Mouse (Mus musculus) gastrocnemius, postnatal 25 days (tissue): ENCODE results near the gene Thrb. TPM values are rescaled to one million over a fixed set of nuclear protein-coding genes. Genes with fewer than 3 reads are reported as not detected.
"Not testable (repeated sequence)": the region's sequence is repeated elsewhere in the genome, so short reads cannot be mapped to it uniquely, and the experiment has no call there.

ENCODE experiments used
- DNase-seq: peaks from one replicate; pipeline ENCODE4 v3.0.0; 2022
- total RNA-seq, 2 experiments: library from RNA; stranded (reverse); gene quantifications; 1 replicate in 1 of 2; 2 replicates in 1 of 2; pipeline ENCODE4 v1.2.3; 2021

Gene Thrb
- total RNA-seq, 2 experiments from 2014 or later: 12.3 to 19.2 TPM

DNA sequence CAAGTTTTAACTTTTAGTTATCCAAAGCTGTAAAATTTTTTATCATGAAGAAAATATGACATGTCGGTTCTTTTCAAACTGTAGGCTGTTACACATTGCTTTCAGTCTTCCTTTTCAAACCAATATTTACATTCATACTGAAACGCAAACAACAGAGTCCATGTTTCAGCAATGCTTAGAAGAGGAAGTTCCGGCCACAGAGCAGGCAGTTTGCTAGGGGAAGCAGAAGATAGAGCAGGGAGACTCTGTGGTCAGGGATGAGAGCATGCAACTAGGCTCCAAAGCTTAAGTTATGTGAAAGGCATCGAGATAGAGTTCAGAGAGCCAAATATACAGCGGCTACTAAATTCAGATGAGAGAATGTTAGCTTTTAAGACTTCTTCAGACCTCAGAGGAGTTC, 219.4 kb downstream of the Thrb start:
- DNase-seq: no peak

DNA sequence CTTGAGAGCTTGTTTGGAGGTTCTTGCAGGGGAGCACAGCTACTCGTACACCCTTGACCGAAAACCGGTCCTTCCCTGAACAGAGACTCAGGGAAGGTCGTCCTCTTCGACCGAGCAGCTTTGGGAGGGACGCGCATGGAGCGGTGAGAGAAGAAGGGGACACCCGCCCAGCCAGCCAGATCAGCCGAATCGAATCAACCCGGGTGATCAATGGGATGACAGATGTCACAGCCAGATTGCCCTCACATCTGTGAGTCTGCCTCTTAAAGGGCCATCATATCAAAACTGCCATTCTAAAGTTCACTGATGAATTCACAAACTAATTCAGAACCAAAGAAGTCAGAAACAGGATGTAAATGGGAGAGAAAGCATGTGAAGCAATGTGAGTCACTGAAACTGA, 224.8 kb downstream of the Thrb start:
- DNase-seq: no peak

DNA sequence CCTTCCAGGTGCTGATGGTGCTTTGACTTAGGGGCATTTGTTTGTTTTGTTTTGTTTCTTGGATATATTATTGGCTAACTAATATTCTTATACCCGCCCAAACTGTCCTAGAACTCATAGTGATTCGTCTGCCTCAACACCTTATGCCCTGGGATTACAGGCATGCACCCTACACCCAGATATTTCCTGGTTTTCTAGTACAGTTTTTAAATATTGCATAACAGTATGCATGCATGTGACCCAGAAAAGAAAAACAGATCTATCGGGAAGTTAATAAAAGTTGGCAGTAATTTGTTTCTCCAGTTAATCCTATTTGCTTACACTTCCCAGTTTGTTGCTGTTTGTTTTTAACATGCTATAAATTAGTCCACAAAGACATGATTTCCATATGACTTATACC, 225.3 kb downstream of the Thrb start:
- DNase-seq: no peak

DNA sequence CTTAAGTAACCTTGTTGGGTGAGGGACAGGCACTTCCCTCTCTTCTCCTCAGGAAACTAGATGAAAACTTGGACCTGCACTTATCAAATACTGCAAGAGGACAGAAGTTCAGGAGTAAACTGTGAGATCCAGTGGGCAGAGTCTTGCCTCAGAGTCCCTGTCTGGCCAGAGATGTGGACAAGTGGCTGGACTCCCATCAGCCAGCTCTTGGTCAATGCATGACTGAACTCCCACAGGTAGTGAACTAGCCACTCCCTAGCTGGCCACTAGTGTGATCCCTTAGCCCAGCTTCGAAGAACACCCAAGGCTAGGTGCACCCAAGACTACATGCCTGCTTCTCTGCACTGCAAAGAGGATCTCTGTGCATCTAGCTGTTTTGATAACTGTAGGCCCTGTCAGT, 234.7 kb downstream of the Thrb start:
- no peak for DNase-seq

DNA sequence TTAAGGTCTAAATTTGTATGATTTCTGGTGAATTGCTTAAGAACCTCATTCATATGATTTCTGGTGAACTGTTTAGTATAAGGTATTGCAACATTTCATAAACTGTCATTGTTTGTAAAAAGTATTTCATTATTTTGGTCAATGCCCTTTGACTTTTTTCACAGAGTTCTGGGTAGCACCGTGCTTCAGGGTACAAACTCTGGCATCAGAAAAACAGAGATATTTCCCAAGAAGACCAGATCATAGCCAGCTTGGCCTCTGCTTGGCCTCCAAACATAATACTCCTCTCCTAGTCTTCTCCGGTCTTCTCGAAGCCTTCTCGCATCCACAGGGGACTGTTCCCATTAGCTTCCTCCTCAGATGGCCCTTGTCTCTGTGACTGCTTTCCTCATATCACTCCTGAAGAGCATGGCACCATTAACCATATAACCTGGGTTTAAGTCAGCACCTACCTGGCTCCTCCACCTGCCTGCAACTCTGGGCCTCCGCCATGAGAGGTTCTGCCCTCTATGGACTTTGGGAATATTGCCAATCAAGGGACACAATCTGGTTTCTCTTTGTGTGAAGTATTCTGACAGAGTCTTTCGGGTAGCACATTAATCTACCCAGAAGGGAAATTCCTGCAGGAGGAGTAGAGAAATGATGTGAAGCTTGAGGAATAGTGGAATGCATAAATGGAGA, 239.8 kb downstream of the Thrb start:
- no peak for DNase-seq

DNA sequence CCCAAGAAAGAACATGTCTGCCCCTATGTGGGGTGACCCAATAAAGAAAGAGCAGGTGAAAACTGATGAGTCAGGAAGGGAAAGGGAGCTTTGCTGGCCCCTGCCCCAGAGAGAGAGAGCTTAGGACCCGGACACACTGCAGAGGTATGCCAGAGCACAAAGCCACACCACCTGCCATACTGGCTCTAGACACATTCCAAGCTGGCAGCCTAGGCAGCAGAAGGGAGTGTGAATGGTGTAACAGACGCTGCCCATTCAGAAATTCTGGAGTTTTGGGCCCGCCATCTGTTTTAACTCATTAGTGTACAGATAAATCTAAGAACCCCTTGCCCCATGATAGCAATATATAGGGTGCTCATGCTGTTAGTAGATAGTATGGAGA, 240.3 kb downstream of the Thrb start:
- no peak for DNase-seq

DNA sequence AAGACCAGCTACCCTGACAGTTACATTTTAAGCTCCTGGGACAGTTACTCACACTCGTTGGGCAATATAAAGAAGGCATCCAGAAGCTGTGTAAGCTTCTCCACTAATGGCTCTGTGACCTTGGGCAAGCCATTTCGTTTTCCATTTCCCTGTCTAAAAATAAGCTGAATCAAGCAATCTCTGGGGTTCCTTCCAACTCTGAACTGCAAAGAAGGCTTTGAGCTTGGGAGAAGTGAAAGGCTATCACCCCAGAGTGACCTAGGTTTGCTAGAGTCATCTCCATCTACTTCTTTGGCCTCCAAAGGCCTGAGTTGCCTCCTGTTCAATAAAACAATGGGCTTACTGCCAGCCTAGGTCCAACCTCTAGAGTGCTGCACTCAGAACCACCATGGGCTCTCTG, 242.4 kb downstream of the Thrb start:
- no peak for DNase-seq

DNA sequence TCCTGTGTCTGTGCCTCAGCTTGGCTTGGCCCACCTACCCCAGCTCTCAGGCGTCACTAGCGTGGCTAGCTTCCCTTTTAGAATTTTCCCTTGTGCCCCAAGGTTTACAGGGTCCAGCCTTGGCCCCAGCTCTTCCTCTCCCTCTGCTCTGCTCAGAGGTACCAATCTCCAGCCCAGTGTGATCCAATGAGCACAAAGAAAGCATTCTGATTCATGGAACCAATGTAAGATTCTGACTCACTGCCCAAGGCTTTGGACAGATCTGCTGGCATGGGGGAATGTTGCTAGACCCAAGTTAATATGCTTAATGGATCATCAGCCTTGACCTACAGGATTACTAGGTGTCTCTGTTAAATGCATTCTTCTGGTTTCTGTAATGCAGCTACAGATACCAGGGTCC, 243.1 kb downstream of the Thrb start:
- DNase-seq: no peak

DNA sequence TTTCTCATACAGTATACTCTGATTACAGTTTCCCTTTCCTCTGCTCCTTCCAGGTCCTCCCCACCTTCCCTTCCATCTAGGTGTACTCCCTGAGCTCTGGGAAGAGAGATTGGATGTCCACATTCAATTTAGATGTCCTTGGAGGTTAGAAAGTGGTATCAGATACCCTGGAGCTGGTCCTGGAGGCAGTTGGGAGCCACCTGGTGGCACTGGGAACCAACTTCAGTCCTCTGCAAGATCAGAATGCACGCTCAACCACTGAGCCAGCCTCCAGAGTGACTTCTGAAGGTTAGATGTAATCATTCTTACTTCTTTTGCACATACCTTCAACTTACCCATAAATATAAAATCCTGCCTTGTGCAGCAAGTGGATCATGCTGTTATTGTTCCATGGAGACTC, 244.5 kb downstream of the Thrb start:
- no peak for DNase-seq

DNA sequence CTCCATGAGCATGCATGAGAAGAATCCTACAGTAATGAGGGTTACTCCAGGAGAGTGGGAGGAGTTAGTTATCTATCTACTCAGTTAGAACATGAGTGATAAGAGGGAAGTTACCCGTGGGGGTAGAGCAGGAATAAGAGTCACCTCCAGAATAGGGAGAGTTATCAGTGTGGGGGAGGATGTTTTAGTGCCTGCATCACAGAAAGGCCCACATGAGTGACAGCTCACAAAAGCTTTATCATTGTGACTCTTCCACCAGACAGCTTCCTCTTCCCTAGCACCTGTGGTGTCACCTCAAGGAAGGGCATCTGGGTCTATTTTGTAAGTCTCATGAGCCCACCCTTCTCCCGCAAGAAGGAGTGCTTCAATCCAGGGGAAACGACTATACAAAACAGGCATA, 245.6 kb downstream of the Thrb start:
- no peak for DNase-seq

DNA sequence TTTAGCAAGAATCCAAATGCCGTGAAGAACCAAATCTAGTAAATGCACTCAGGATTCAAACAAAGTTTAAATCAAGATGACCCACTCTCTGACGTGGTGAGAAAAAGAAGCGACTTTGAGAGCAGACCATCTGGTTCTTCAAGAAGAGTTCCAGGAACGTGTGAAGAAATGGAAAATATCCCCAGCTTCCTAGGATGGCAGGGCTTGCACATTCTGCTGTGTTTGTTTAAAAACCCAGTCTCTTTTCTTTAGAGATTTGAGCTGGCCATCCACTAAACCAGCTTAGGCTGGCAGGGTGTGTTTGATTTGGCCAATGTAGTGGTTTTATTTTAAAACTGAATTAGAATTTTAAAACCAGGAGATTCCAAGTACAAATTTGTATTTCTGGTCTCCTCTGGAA, 246.9 kb downstream of the Thrb start:
- no peak for DNase-seq

DNA sequence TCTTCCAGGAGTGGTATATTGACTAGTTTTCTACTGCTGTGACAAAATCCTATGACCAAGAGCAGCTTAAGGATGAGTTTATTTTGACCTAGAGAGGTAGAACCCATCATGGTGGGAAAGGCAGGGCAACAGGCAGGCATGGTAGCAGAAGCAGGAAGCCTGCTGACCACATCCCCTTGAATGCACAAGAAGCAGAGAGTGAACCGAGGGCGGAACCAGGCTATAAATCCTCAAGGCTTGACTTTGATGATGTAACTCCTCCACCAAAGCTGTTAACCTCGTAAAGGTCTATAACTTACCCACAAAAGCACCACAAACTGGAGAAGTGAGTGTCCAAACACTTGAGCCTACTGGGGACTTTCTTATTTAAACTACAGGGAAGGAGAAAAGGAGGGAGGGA, 251.1 kb downstream of the Thrb start:
- DNase-seq: no peak

DNA sequence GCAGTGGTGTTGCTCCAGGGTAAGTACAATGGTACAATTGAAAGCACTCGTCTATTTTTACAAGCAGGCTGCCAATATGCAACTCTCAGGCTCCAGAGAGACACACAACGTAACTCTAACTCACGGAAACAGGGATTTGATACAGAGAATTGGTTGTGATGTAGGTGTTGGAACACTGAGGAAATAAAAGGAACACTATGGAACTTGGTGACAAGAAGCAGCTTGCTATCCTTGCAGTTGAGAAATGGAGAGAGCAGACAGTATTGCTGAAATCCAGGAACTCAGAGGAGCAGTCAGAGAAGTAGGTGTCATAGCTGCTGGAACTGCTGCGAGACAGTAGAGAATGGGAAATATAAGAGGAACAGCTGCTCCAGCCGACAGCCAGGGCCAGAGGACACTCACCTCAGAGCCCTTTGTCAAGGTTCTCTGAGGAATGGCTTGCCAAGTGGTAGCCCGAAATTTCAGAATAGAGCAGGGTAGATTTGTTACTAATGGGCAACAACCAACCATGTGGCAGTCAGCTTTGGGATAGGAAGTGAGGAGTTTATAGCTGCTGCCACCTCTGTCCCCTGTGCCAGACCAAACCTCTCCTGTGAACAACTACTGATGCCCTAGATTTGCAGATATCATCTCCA, 252.6 kb downstream of the Thrb start:
- no peak for DNase-seq

DNA sequence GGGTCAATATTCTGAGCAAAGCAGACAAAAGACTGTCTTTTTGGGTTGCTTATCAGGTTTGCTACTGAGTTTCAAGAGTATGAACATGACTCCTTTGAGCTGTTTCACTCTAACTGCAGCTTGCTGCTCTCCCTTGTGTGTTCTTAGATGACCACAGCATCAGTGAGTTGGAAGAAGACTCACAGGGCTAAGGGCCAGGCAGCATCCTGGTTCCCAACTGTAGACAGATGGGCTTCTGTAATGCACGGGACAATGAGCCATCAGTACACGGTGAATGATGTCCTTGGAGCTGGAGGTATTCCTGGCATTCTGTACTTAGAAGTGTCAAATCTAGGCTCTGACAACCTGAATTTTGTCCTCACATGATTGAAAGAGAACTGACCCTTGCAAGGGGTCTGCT, 255.5 kb downstream of the Thrb start:
- DNase-seq: no peak

DNA sequence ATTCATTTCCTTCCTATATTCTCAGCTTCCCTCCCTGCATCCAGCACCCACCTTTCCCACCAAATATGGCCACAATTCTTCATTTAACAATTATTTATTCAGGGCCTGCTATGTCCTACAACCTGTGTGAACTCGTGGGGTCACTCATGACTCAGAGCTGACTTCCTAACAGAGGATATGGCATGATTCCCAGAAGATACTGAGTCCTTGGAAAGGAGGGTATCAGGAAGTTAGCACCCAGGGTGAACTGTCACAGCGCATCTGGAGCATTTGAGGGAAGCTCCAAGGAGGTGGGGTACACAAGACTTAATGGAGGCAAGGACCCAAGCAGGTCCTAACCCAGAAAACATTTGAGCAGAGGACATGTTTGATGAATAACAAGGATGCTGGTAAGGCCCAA, 256.6 kb downstream of the Thrb start:
- DNase-seq: no peak

DNA sequence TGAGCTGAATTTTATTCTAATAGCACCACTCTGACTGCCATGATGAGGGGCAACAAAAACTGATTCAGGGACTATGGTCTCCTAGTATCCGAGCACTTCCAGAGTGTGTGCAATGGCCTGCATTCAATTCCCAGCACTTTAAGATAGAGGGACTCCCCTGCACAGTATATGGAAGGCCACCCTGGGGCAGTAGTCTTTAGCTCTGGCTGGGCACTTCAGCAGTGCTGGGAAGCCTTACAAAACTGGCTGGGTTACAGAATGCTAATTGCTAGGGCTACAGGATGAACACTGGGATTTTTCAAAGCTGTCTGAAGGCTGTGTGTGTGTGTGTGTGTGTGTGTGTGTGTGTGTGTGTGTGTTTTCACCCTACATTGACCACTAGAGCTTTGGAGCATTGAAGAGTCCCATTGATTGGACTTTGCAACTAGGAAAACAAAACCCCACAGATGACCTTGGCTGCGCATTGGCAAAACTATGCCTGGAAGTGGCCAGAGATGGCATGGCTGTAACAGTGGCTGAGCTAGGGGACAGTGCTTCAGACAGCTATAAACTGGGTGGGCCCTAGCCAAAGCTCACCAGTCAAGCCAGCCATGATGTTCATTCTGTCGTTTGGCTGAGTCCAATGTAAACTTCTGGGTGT, 257.2 kb downstream of the Thrb start:
- DNase-seq: no peak

DNA sequence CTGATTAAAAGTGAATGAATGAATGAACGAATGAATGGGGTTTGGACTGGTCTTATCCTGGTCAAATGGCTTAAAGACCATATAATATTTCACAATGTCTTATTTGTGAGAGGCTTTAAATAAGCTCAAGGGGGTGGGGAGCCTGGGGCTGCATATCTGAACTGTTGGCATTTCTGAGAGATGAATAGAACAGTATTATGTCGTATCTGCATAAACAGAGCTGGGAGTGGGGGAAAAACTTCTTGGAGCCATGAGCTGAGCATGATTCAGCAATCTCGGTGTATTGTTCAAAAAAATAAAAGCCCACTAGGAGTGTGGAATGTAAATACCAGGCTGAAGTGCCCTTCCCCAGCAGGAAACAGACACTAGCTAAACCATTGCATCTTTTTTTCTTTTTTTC, 257.8 kb downstream of the Thrb start:
- DNase-seq: no peak

DNA sequence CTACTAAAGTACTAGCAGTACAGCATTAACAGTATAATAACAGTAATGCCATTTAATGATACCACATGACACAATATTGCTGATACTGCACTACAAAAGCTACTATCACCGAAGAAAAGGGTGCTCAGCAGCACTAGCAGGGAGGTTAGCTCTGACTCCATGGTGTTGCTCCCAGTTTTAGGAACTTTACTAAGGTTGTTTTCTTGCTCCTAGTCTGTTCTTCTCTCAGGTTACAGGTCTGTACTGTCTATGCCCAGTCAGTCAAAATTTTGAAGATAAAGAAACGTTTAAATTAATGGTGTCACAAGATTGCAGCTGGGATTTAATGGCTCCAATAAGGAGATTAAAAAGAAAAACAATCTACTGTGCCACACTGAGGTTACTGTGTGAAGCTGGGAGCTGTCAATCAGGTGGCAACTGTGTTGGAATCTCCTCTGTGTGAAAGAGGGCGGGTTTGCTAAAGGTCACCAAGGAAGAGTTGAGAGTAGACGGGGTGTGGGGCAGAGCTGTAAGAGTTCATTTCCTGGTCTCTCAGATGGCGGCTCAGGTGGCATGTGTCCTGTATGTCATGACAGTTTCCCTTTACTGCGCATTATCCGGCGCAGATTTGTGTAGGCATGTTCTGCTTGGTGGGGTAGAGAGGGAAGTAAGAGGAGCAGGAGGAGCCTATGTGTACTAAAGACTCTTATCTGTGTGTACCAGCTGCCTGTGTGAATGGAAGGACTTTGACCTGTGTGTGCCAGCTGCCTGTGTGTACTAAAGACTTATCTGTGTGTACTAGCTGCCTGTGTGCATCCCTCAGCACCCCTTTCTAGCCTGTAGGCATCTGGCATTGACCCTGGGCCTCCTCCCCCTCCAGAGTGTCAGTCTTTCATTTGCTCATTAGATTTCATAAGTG, 263.0 kb downstream of the Thrb start:
- DNase-seq: no peak

DNA sequence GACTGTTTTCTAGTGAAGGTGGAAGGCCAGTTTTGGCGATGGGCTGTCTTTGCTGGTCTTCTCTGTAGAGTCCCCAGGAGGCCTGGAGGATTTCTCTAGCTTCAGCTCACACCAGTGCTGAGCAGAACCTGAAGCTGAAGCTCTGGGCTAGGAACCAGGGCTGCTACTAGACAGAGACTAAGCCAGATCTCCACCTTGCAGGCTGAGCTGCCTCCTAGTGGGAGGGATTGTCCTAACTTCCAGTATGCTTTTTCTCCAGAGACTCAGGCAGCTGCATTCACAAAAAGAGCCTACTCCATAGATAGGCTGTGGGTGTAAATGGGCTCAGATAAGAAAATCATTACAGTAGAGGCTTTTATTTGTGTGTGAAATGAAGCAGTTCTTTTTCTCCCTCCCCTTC, 267.4 kb downstream of the Thrb start:
- peak; percentile 20 for DNase-seq

DNA sequence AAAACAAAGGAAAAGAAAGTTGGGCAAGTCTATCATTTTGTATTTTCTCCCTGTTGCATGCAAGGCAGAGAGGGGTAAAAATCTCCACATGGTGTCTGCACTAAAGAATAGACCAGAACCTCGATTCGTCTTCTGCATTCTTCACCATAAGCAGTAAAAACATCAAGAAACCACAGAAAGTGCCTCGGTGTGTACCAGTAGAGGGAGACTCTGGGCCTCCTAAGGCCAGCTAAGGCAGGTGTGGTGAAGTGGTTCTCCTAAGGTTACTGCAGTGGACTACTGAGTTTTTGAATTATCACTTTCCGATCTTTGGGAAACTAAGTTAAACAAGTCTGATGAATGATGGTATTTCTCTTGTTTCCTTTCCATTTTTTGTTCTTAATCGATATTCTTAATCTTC, 269.5 kb downstream of the Thrb start:
- no peak for DNase-seq

DNA sequence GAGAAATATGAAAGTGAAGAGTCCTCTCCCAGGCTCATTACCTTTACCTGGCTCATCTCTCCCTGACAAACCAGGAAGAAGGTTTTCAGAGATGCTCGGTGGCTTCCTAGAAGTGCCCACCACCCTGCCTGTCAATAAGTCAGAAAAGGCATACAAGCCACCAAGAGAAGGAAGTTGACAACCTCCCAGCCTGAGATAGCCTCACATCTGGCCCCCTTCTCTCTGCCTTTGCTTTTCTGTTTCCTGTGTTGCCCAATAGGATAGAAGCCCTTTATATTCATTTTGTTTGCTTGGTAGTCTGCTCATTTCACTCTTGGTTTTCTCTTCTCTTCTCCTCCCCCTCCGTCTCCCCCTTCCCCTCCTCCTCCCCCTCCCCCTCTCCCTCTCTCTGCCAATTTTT, 273.4 kb downstream of the Thrb start:
- no peak for DNase-seq

DNA sequence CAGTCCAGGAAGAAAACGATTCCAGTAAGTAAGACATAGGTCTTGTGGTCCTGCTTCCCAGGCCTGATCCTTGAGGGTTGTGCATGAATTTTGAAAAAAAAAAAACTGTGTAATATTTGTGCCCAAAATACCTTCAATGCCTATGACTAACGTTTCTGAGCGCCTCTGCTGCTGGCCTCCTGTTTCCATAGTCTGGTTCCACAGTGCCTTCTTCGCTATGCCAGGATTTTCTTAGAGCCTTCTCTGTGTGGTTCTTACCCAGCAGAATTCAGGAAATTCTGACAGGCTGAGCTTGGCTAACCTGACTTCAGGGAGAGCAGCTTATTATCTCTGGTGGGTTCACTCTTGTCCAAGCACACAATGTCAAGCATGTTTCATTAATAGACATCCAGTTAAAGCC, 274.7 kb downstream of the Thrb start:
- not testable (repeated sequence) for DNase-seq

DNA sequence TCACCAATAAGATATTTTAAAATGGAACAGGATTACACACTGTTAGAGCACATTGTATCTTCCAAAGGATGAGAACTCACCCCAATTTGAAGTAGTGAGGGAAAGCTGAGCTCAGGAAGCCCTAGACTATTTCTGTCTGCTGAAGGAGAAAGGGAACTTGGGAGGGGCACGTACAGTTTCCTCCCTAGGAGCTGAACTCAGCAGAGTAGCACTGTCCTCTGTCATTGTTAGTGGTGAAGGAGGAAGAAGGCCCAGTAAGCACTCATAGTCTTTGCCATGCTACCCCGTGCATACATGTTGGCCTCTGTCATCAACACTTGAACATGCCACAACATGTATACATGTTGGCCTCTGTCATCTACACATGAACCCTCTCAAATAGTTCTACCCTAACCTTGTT, 294.0 kb downstream of the Thrb start:
- no peak for DNase-seq
